Mouse (Mus musculus): Measurements from ENCODE around the gene Olfr48.

DNA sequence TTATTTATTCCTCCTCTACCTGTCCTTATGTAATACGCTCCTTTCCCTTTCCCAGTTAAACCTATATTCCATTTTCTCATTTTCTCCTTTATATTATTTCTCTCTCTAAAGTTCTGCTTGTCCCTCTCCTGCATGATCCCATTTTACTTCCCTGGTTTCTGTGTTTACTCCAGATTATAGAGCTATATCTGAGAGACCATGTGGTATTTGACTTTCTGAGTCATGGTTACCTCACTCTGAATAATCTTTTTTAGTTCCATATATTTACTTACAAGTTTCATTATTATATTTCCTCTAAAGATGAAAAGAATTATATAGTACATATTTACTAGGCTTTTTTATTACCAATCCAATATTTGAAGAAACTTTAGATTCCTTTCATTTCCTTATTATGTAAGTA, 1.2 kb upstream of the Olfr48 start:
- no peak for TF ChIP-seq POLR2A (IDR thresholded peaks at IDR 0.05; ENCODE audit: insufficient read depth, low read depth, low read length)
- TF ChIP-seq CTCF (IDR thresholded peaks at IDR 0.05) = no peak
- TF ChIP-seq EP300 (IDR thresholded peaks at IDR 0.05; ENCODE audit: insufficient read depth, low read depth, low read length) = no peak

Measured in heart, adult 2 months (tissue).